Mouse (Mus musculus) hindbrain, embryonic 13.5 days (tissue): ENCODE results near the gene Grin2c. TPM values are rescaled to one million over a fixed set of nuclear protein-coding genes. Genes with fewer than 3 reads are reported as not detected.

Experiments
- ATAC-seq: fragments of 200-750 bp; cut with Nextera tagmentation; 2 replicates; pipeline ENCODE4 v1.8.0; 2017; ENCODE audit warnings: moderate TSS enrichment; ENCODE audit not compliant: low FRiP score
- H3K27ac ChIP-seq: fragments of 300-500 bp; sonication (generic); 2 replicates; pipeline ENCODE4 v1.5.1; 2015; ENCODE audit warnings: inconsistent platforms, mild to moderate bottlenecking, moderate library complexity
- H3K27me3 ChIP-seq: fragments of 300-500 bp; sonication (generic); 2 replicates; pipeline ENCODE4 v1.6.1; 2015; ENCODE audit warnings: mild to moderate bottlenecking, inconsistent platforms
- H3K36me3 ChIP-seq: fragments of 300-500 bp; sonication (generic); 2 replicates; pipeline ENCODE4 v1.6.1; 2015; ENCODE audit warnings: mild to moderate bottlenecking, inconsistent platforms
- H3K4me1 ChIP-seq: fragments of 300-500 bp; sonication (generic); replicated peaks from 2 replicates; pipeline ENCODE4 v1.6.1; 2015; ENCODE audit warnings: inconsistent platforms
- H3K4me2 ChIP-seq: fragments of 300-500 bp; sonication (generic); 2 replicates; pipeline ENCODE4 v1.6.1; 2015; ENCODE audit warnings: inconsistent platforms, mild to moderate bottlenecking, moderate library complexity
- H3K4me3 ChIP-seq: fragments of 300-500 bp; sonication (generic); 2 replicates; pipeline ENCODE4 v1.5.1; 2015; ENCODE audit warnings: mild to moderate bottlenecking, inconsistent platforms
- H3K9ac ChIP-seq: fragments of 300-500 bp; sonication (generic); 2 replicates; pipeline ENCODE4 v1.6.1; 2015; ENCODE audit warnings: mild to moderate bottlenecking, inconsistent platforms
- H3K9me3 ChIP-seq: fragments of 300-500 bp; sonication (generic); 2 replicates; pipeline ENCODE4 v1.6.1; 2016; ENCODE audit warnings: inconsistent platforms
- WGBS: fragments of 180-500 bp; shearing (Covaris S2); methylation state at CpG from one replicate; pipeline ENCODE4 v1.1.7; 2015; 5-methylcytosine and 5-hydroxymethylcytosine counted together
- polyA plus RNA-seq: library from polyadenylated mRNA; unstranded; fragments of >200 nt; fragmentation: Nextera tagmentation; extraction: Ambion mirVana; gene quantifications from 2 replicates; pipeline ENCODE4 v1.2.1, GENCODE M21; 2015

Grin2c gene
- polyA plus RNA-seq, 1 experiment from 2014 or later: 0.22 TPM

- no peak for ATAC-seq
- H3K4me2 ChIP-seq: no peak overlapping the region
- H3K36me3 ChIP-seq: peaks cover 35% of the 10 kb centered on the region
- H3K4me3 ChIP-seq: no peak overlapping the region
- no peak overlapping the region for H3K9ac ChIP-seq
- H3K9me3 ChIP-seq: no peaks in the 10 kb centered on the region
- peaks cover 47% of the 10 kb centered on the region for H3K4me1 ChIP-seq
- H3K27me3 ChIP-seq: peaks cover 38% of the 10 kb centered on the region
- WGBS: 84% methylated on average over 9 of the region's 9 CpGs
- H3K27ac ChIP-seq: no peak overlapping the region
These were observed 4.0 kb upstream of the Grin2c start for GRCm38 (mm10) chr11:115271052-115271451.

- ATAC-seq: peak; percentile 18
- Histone ChIP-seq H3K9ac (no peak overlapping the region), H3K9me3 (no peaks in the 10 kb centered on the region), H3K4me2 (no peak overlapping the region), H3K27ac (no peak overlapping the region), H3K4me3 (no peak overlapping the region), H3K36me3 (peaks cover 35% of the 10 kb centered on the region), H3K4me1 (peaks cover 47% of the 10 kb centered on the region), H3K27me3 (peaks cover 46% of the 10 kb centered on the region)
- 36% methylated on average over 19 of the region's 19 CpGs for WGBS
These were observed 3.3 kb upstream of the Grin2c start for GRCm38 (mm10) chr11:115270148-115270861.

- Histone ChIP-seq H3K36me3 (peaks cover 35% of the 10 kb centered on the region), H3K9me3 (no peaks in the 10 kb centered on the region), H3K27me3 (peaks cover 54% of the 10 kb centered on the region), H3K9ac (no peak overlapping the region; the same call in 1 of the 2 replicates), H3K27ac (no peak overlapping the region), H3K4me3 (no peak overlapping the region), H3K4me2 (no peak overlapping the region), H3K4me1 (peaks cover 46% of the 10 kb centered on the region)
- 91% methylated on average over 27 of the region's 27 CpGs for WGBS
- no peak for ATAC-seq
These were observed 2.5 kb upstream of the Grin2c start for GRCm38 (mm10) chr11:115269330-115270066.

- Histone ChIP-seq H3K36me3 (peaks cover 35% of the 10 kb centered on the region), H3K4me3 (no peak overlapping the region), H3K9me3 (no peaks in the 10 kb centered on the region), H3K4me1 (peaks cover 36% of the 10 kb centered on the region), H3K4me2 (no peak overlapping the region), H3K9ac (no peak overlapping the region), H3K27me3 (peaks cover 69% of the 10 kb centered on the region), H3K27ac (no peak overlapping the region)
- 70% methylated on average over 11 of the region's 11 CpGs for WGBS
- ATAC-seq: no peak
These were observed 915 bp upstream of the Grin2c start for GRCm38 (mm10) chr11:115267958-115268357.

- Histone ChIP-seq H3K27me3 (peaks cover 85% of the 10 kb centered on the region), H3K36me3 (peaks cover 26% of the 10 kb centered on the region), H3K4me3 (peak overlapping the region; percentile 37), H3K9me3 (no peaks in the 10 kb centered on the region), H3K9ac (peak overlapping the region; percentile 65; the same call in 1 of the 2 replicates), H3K27ac (no peak overlapping the region), H3K4me1 (peaks cover 34% of the 10 kb centered on the region), H3K4me2 (peak overlapping the region; percentile 59)
- WGBS: 2% methylated on average over 22 of the region's 22 CpGs
- ATAC-seq: no peak
These were observed 654 bp downstream of the Grin2c start for GRCm38 (mm10) chr11:115266400-115266778.

GRCm38 (mm10) chr11:115265771-115266399 is 1.2 kb downstream of the Grin2c start:
- H3K27ac ChIP-seq: no peak overlapping the region
- H3K27me3 ChIP-seq: peaks cover 90% of the 10 kb centered on the region
- H3K36me3 ChIP-seq: peaks cover 20% of the 10 kb centered on the region
- ATAC-seq: no peak
- peak overlapping the region; percentile 30; the same call in 1 of the 2 replicates for H3K9ac ChIP-seq
- no peaks in the 10 kb centered on the region for H3K9me3 ChIP-seq
- WGBS: 3% methylated on average over 20 of the region's 20 CpGs
- peak overlapping the region; percentile 59; the same call in 1 of the 2 replicates for H3K4me2 ChIP-seq
- peak overlapping the region; percentile 37 for H3K4me3 ChIP-seq
- H3K4me1 ChIP-seq: peaks cover 34% of the 10 kb centered on the region

GRCm38 (mm10) chr11:115264862-115265668 is 2.0 kb downstream of the Grin2c start:
- H3K27me3 ChIP-seq: peaks cover 98% of the 10 kb centered on the region
- H3K4me3 ChIP-seq: peak overlapping the region; percentile 11
- no peaks in the 10 kb centered on the region for H3K9me3 ChIP-seq
- peaks cover 20% of the 10 kb centered on the region for H3K36me3 ChIP-seq
- no peak overlapping the region for H3K27ac ChIP-seq
- WGBS: 7% methylated on average over 39 of the region's 39 CpGs
- H3K4me1 ChIP-seq: peaks cover 30% of the 10 kb centered on the region
- peak overlapping the region; percentile 48 for H3K4me2 ChIP-seq
- ATAC-seq: no peak
- peak overlapping the region; percentile 30; the same call in 1 of the 2 replicates for H3K9ac ChIP-seq

GRCm38 (mm10) chr11:115264136-115264861 is 2.7 kb downstream of the Grin2c start:
- no peak overlapping the region for H3K9ac ChIP-seq
- WGBS: 65% methylated on average over 7 of the region's 7 CpGs
- H3K4me1 ChIP-seq: peaks cover 29% of the 10 kb centered on the region
- no peak for ATAC-seq
- H3K4me2 ChIP-seq: no peak overlapping the region
- H3K27ac ChIP-seq: no peak overlapping the region
- peaks cover 100% of the 10 kb centered on the region for H3K27me3 ChIP-seq
- no peaks in the 10 kb centered on the region for H3K9me3 ChIP-seq
- H3K36me3 ChIP-seq: peaks cover 15% of the 10 kb centered on the region
- no peak overlapping the region for H3K4me3 ChIP-seq

- Histone ChIP-seq H3K4me3 (no peak overlapping the region), H3K27me3 (peaks cover 100% of the 10 kb centered on the region), H3K36me3 (peaks cover 2% of the 10 kb centered on the region; the same call in 1 of the 2 replicates), H3K9ac (no peak overlapping the region), H3K9me3 (no peaks in the 10 kb centered on the region), H3K27ac (no peak overlapping the region), H3K4me1 (peaks cover 32% of the 10 kb centered on the region), H3K4me2 (no peak overlapping the region)
- WGBS: 83% methylated on average over 11 of the region's 11 CpGs
- no peak for ATAC-seq
These were observed 4.1 kb downstream of the Grin2c start for GRCm38 (mm10) chr11:115262954-115263353.

- H3K27me3 ChIP-seq: peaks cover 99% of the 10 kb centered on the region
- H3K27ac ChIP-seq: no peak overlapping the region
- H3K4me1 ChIP-seq: peaks cover 7% of the 10 kb centered on the region
- no peak overlapping the region for H3K9ac ChIP-seq
- no peaks in the 10 kb centered on the region for H3K36me3 ChIP-seq
- H3K4me3 ChIP-seq: no peak overlapping the region
- no peak overlapping the region for H3K4me2 ChIP-seq
- ATAC-seq: no peak
- no peaks in the 10 kb centered on the region for H3K9me3 ChIP-seq
- 88% methylated on average over 4 of the region's 4 CpGs for WGBS
These were observed 7.9 kb downstream of the Grin2c start for GRCm38 (mm10) chr11:115259134-115259533.
